Mouse (Mus musculus): ENCODE results near the gene Pdzd2.

Pdzd2 gene

GRCm38 (mm10) chr15:12337030-12337778 lies 402.5 kb downstream of the Pdzd2 start:
- DNase-seq = no peak

GRCm38 (mm10) chr15:12334381-12334780 lies 405.3 kb downstream of the Pdzd2 start:
- DNase-seq = no peak

GRCm38 (mm10) chr15:12331300-12331699 lies 408.4 kb downstream of the Pdzd2 start:
- no peak for DNase-seq

GRCm38 (mm10) chr15:12330892-12331291 lies 408.8 kb downstream of the Pdzd2 start:
- DNase-seq = no peak

GRCm38 (mm10) chr15:12330389-12330788 lies 409.3 kb downstream of the Pdzd2 start:
- no peak for DNase-seq

GRCm38 (mm10) chr15:12324326-12324725 lies 415.4 kb downstream of the Pdzd2 start:
- no peak for DNase-seq

GRCm38 (mm10) chr15:12322676-12323402 lies 416.9 kb downstream of the Pdzd2 start:
- DNase-seq = no peak

GRCm38 (mm10) chr15:12321788-12322621 lies 417.7 kb downstream of the Pdzd2 start, which contains the start of gene 1810049J17Rik:
1810049J17Rik (minus strand) TSS chr15:12321899.
- DNase-seq = peak; percentile 66

GRCm38 (mm10) chr15:12321091-12321787 lies 418.5 kb downstream of the Pdzd2 start, which contains the start of gene Golph3:
Golph3 (plus strand) TSS chr15:12321450.
- DNase-seq = peak; percentile 96

- no peak for DNase-seq
Observed at GRCm38 (mm10) chr15:12320441-12321090, 419.2 kb downstream of the Pdzd2 start.

GRCm38 (mm10) chr15:12319889-12320288 lies 419.8 kb downstream of the Pdzd2 start:
- no peak for DNase-seq

GRCm38 (mm10) chr15:12318451-12318850 lies 421.3 kb downstream of the Pdzd2 start:
- DNase-seq = no peak

- DNase-seq = no peak
Observed at GRCm38 (mm10) chr15:12317290-12317689, 422.4 kb downstream of the Pdzd2 start.

- no peak for DNase-seq
Observed at GRCm38 (mm10) chr15:12315996-12316395, 423.7 kb downstream of the Pdzd2 start.

GRCm38 (mm10) chr15:12314584-12314983 lies 425.1 kb downstream of the Pdzd2 start:
- DNase-seq = no peak

- DNase-seq = no peak
Observed at GRCm38 (mm10) chr15:12313255-12313654, 426.5 kb downstream of the Pdzd2 start.

- DNase-seq = no peak
Observed at GRCm38 (mm10) chr15:12311465-12311864, 428.3 kb downstream of the Pdzd2 start.

GRCm38 (mm10) chr15:12310676-12311075 lies 429.0 kb downstream of the Pdzd2 start:
- no peak for DNase-seq

Measured in thymus, postnatal 14 days (tissue).